Mouse (Mus musculus): ENCODE data around the gene Spag4. TPM values are rescaled to one million over a fixed set of nuclear protein-coding genes. Genes with fewer than 3 reads are reported as not detected.

The Spag4 gene
- polyA plus RNA-seq, 1 experiment: 2.3 TPM

GRCm38 (mm10) chr2:156073725-156074124 lies 8.8 kb downstream of the Spag4 start:
- TF ChIP-seq MYOD1 (IDR thresholded peaks at IDR 0.05; ENCODE audit: control insufficient read depth, insufficient read length, low read depth) (no peak), MAX (IDR thresholded peaks at IDR 0.05) (no peak), USF1 (IDR thresholded peaks at IDR 0.05; ENCODE audit: low read depth) (no peak), CEBPB (IDR thresholded peaks at IDR 0.05; ENCODE audit: low read depth) (no peak), FOSL1 (IDR thresholded peaks at IDR 0.05; ENCODE audit: insufficient read depth, low read length, poor library complexity, severe bottlenecking) (no peak), CTCF (IDR thresholded peaks at IDR 0.05; ENCODE audit: control insufficient read depth, insufficient read depth, insufficient read length) (no peak), MYOG (IDR thresholded peaks at IDR 0.05; ENCODE audit: control insufficient read depth, extremely low read depth, insufficient read length) (no peak)
- H3K36me3 ChIP-seq (ENCODE audit: control insufficient read depth, insufficient read depth): peaks cover 49% of the 10 kb centered on the region

GRCm38 (mm10) chr2:156077461-156077860 lies 12.5 kb downstream of the Spag4 start:
- peaks cover 45% of the 10 kb centered on the region for H3K36me3 ChIP-seq (ENCODE audit: control insufficient read depth, insufficient read depth)
- no peak overlapping the region for H3K4me3 ChIP-seq (ENCODE audit: insufficient read depth, poor library complexity, severe bottlenecking)
- peaks cover 15% of the 10 kb centered on the region for H3K79me3 ChIP-seq (ENCODE audit: low read depth)
- no peaks in the 10 kb centered on the region for H3K27me3 ChIP-seq (ENCODE audit: control insufficient read depth, insufficient read depth, insufficient read length)
- TF ChIP-seq MYOG (IDR thresholded peaks at IDR 0.05; ENCODE audit: control insufficient read depth, extremely low read depth, insufficient read length): no peak
- no peak for TF ChIP-seq CTCF (IDR thresholded peaks at IDR 0.05; ENCODE audit: control insufficient read depth, insufficient read depth, insufficient read length)
- no peak overlapping the region for H3ac ChIP-seq (ENCODE audit: control insufficient read depth, insufficient read length, low read depth)
- peaks cover 35% of the 10 kb centered on the region for H3K79me2 ChIP-seq (ENCODE audit: control insufficient read depth, insufficient read depth)

More at GRCm38 (mm10) chr2:156073725-156074124, 8.8 kb downstream of the Spag4 start:
- Histone ChIP-seq H3K79me3 (ENCODE audit: low read depth) (no peaks in the 10 kb centered on the region), H3ac (ENCODE audit: control insufficient read depth, insufficient read length, low read depth) (no peak overlapping the region), H3K27me3 (ENCODE audit: control insufficient read depth, insufficient read depth, insufficient read length) (no peaks in the 10 kb centered on the region), H3K79me2 (ENCODE audit: control insufficient read depth, insufficient read depth) (no peaks in the 10 kb centered on the region), H3K4me3 (ENCODE audit: insufficient read depth, poor library complexity, severe bottlenecking) (no peak overlapping the region)

- Histone ChIP-seq H3ac (ENCODE audit: control insufficient read depth, insufficient read length, low read depth) (no peak overlapping the region), H3K27me3 (ENCODE audit: control insufficient read depth, insufficient read depth, insufficient read length) (no peaks in the 10 kb centered on the region), H3K79me3 (ENCODE audit: low read depth) (peaks cover 26% of the 10 kb centered on the region), H3K36me3 (ENCODE audit: control insufficient read depth, insufficient read depth) (peaks cover 44% of the 10 kb centered on the region), H3K4me3 (ENCODE audit: insufficient read depth, poor library complexity, severe bottlenecking) (no peak overlapping the region), H3K79me2 (ENCODE audit: control insufficient read depth, insufficient read depth) (peaks cover 47% of the 10 kb centered on the region)
- TF ChIP-seq FOSL1 (IDR thresholded peaks at IDR 0.05; ENCODE audit: insufficient read depth, low read length, poor library complexity, severe bottlenecking) (no peak), CEBPB (IDR thresholded peaks at IDR 0.05; ENCODE audit: low read depth) (no peak)
Measured at GRCm38 (mm10) chr2:156078421-156079182, 13.6 kb downstream of the Spag4 start.

- H3ac ChIP-seq (ENCODE audit: control insufficient read depth, insufficient read length, low read depth): no peak overlapping the region
- H3K79me3 ChIP-seq (ENCODE audit: low read depth): peaks cover 29% of the 10 kb centered on the region
- peaks cover 38% of the 10 kb centered on the region for H3K36me3 ChIP-seq (ENCODE audit: control insufficient read depth, insufficient read depth)
- TF ChIP-seq MAX (IDR thresholded peaks at IDR 0.05) (no peak), MYOD1 (IDR thresholded peaks at IDR 0.05; ENCODE audit: control insufficient read depth, insufficient read length, low read depth) (no peak), USF1 (IDR thresholded peaks at IDR 0.05; ENCODE audit: low read depth) (no peak), FOSL1 (IDR thresholded peaks at IDR 0.05; ENCODE audit: insufficient read depth, low read length, poor library complexity, severe bottlenecking) (no peak), CEBPB (IDR thresholded peaks at IDR 0.05; ENCODE audit: low read depth) (no peak), MYOG (IDR thresholded peaks at IDR 0.05; ENCODE audit: control insufficient read depth, extremely low read depth, insufficient read length) (no peak), CTCF (IDR thresholded peaks at IDR 0.05; ENCODE audit: control insufficient read depth, insufficient read depth, insufficient read length) (no peak)
- H3K4me3 ChIP-seq (ENCODE audit: insufficient read depth, poor library complexity, severe bottlenecking): no peak overlapping the region
- H3K27me3 ChIP-seq (ENCODE audit: control insufficient read depth, insufficient read depth, insufficient read length): no peaks in the 10 kb centered on the region
- peaks cover 53% of the 10 kb centered on the region for H3K79me2 ChIP-seq (ENCODE audit: control insufficient read depth, insufficient read depth)
Measured at GRCm38 (mm10) chr2:156079183-156079560, 14.2 kb downstream of the Spag4 start.

- peaks cover 33% of the 10 kb centered on the region for H3K36me3 ChIP-seq (ENCODE audit: control insufficient read depth, insufficient read depth)
- peaks cover 33% of the 10 kb centered on the region for H3K79me3 ChIP-seq (ENCODE audit: low read depth)
- TF ChIP-seq CTCF (IDR thresholded peaks at IDR 0.05; ENCODE audit: control insufficient read depth, insufficient read depth, insufficient read length) (no peak), MYOG (IDR thresholded peaks at IDR 0.05; ENCODE audit: control insufficient read depth, extremely low read depth, insufficient read length) (no peak), CEBPB (IDR thresholded peaks at IDR 0.05; ENCODE audit: low read depth) (no peak), USF1 (IDR thresholded peaks at IDR 0.05; ENCODE audit: low read depth) (no peak), FOSL1 (IDR thresholded peaks at IDR 0.05; ENCODE audit: insufficient read depth, low read length, poor library complexity, severe bottlenecking) (no peak), MYOD1 (IDR thresholded peaks at IDR 0.05; ENCODE audit: control insufficient read depth, insufficient read length, low read depth) (no peak), MAX (IDR thresholded peaks at IDR 0.05) (no peak)
- H3ac ChIP-seq (ENCODE audit: control insufficient read depth, insufficient read length, low read depth): no peak overlapping the region
- H3K4me3 ChIP-seq (ENCODE audit: insufficient read depth, poor library complexity, severe bottlenecking): no peak overlapping the region
- no peaks in the 10 kb centered on the region for H3K27me3 ChIP-seq (ENCODE audit: control insufficient read depth, insufficient read depth, insufficient read length)
- H3K79me2 ChIP-seq (ENCODE audit: control insufficient read depth, insufficient read depth): peaks cover 58% of the 10 kb centered on the region
Measured at GRCm38 (mm10) chr2:156079674-156080073, 14.7 kb downstream of the Spag4 start.

- Histone ChIP-seq H3K79me2 (ENCODE audit: control insufficient read depth, insufficient read depth) (peaks cover 65% of the 10 kb centered on the region), H3K27me3 (ENCODE audit: control insufficient read depth, insufficient read depth, insufficient read length) (no peaks in the 10 kb centered on the region), H3K36me3 (ENCODE audit: control insufficient read depth, insufficient read depth) (peaks cover 33% of the 10 kb centered on the region), H3K4me3 (ENCODE audit: insufficient read depth, poor library complexity, severe bottlenecking) (no peak overlapping the region), H3K79me3 (ENCODE audit: low read depth) (peaks cover 38% of the 10 kb centered on the region), H3ac (ENCODE audit: control insufficient read depth, insufficient read length, low read depth) (no peak overlapping the region)
- TF ChIP-seq CTCF (IDR thresholded peaks at IDR 0.05; ENCODE audit: control insufficient read depth, insufficient read depth, insufficient read length) (no peak), USF1 (IDR thresholded peaks at IDR 0.05; ENCODE audit: low read depth) (no peak), MYOD1 (IDR thresholded peaks at IDR 0.05; ENCODE audit: control insufficient read depth, insufficient read length, low read depth) (no peak), FOSL1 (IDR thresholded peaks at IDR 0.05; ENCODE audit: insufficient read depth, low read length, poor library complexity, severe bottlenecking) (no peak), MAX (IDR thresholded peaks at IDR 0.05) (no peak), CEBPB (IDR thresholded peaks at IDR 0.05; ENCODE audit: low read depth) (no peak), MYOG (IDR thresholded peaks at IDR 0.05; ENCODE audit: control insufficient read depth, extremely low read depth, insufficient read length) (no peak)
Measured at GRCm38 (mm10) chr2:156080391-156080790, 15.4 kb downstream of the Spag4 start.

Data from C2C12 (cell line).